Mouse (Mus musculus): ENCODE results near the gene Rbsn.

The Rbsn gene

GRCm38 (mm10) chr6:92176450-92176849 lies 38.3 kb downstream of the Rbsn start:
- DNase-seq (ENCODE audit: low read depth, low spot score): no peak

- no peak for DNase-seq (ENCODE audit: low read depth, low spot score)
Observed at GRCm38 (mm10) chr6:92162724-92163123, 52.0 kb downstream of the Rbsn start.

GRCm38 (mm10) chr6:92158801-92159200 lies 55.9 kb downstream of the Rbsn start:
- no peak for DNase-seq (ENCODE audit: low read depth, low spot score)

- no peak for DNase-seq (ENCODE audit: low read depth, low spot score)
Observed at GRCm38 (mm10) chr6:92153774-92154173, 61.0 kb downstream of the Rbsn start.

- no peak for DNase-seq (ENCODE audit: low read depth, low spot score)
Observed at GRCm38 (mm10) chr6:92145881-92146280, 68.8 kb downstream of the Rbsn start.
